Mouse (Mus musculus) fat pad, adult 2 months (tissue): Measurements from ENCODE around the gene Rassf5.

Source experiments
- DNase-seq: peaks from one replicate; pipeline ENCODE4 v3.0.0-alpha.2; 2011; ENCODE audit warnings: low read depth, low spot score; ENCODE audit errors: extremely low read depth

Rassf5 gene

DNA sequence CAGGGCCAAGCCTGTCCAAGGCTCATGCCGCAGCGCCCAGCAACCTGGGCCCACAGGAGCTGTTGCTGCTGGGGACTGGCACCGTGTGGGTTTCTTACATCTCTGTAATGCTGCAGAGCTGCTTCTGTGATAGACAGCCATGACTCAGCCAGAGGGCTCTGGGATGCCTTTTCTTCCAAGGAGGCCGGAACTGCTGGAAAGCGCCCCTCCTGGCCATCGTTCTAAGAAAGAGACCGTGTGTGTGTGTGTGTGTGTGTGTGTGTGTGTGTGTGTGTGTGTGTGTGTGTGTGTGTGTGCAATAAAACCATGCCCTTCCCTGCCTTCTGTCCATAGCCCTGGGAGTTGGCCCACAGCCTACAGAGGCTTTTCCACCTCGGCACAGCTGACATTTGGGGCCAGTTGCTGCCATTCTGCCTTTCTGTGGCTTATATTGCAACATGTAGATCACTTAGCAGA, 35.1 kb downstream of the Rassf5 start:
- no peak for DNase-seq

DNA sequence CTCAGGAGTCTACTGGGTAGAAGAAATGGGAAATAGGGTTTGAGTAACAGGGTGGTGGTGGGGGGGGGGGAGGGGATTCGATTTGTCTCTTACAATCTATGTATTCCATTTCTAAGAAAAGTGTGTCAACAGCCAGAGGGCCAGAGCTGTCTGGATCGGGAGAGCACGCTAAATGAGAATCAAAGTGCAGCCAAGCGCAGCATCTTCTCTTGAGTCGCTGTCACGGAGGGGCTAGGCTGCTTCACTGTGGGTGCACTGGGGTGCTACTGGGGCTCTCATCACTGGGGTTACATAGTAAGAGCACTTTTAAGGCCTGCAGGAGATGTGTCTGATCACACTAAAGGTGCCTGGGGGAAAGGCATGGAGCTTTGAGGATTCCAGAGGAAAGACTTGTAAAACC, 36.3 kb downstream of the Rassf5 start:
- no peak for DNase-seq

DNA sequence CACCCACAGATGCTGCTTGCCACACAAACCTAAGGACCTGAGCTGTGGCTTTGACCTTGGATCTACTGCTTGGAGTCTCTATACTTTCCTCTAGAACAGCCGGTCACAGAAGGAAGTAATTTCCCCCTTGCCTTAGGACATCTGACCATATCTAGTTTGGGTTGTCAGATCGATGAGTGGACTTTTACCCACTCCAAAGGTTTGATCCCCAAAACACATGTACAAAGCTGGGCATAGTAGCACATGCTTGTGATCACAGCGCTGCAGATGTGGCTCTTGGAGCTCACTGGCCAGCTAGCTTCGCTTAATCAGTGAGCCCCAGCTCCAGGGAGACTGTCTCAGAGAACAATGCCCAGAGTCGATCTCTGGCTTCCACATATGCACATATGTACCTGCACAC, 37.0 kb downstream of the Rassf5 start:
- DNase-seq = no peak

DNA sequence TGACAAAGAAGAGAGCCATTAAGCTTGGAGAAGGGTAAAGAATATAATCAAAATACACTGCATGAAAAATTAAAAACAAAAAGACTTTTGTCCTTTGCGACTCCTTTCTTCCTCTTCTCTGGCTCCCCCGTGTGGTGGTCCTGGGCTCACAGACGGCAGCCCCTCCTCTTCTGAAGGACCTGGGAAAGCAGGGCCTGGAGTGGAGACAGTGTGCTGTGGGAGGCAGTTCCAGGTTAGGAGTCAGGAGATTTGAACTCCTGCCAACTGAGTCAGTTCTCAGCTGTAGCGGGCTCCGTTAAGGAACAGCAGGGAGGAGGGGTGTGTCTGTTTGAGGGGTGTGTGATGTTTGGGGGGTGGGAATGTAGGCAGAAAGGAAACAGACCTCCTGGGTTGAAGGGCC, 37.5 kb downstream of the Rassf5 start:
- DNase-seq = no peak

DNA sequence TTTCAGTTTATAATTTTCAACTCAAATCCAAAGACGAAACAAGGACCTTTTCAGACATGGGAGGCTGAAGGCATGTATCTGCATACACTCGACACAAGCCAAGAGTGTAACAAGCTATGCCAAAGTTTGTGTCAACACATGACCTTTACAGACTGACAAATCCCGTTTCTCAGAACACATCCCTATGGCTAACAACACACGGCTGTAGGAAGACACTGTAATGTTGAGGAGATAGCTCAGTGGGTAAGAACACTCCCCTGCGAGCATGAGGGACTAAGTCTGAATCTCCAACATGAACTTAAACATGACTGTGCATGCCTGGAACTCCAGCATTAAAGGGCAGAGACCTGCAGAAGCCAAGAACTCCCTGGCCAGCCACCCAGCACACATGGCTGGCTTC, 38.7 kb downstream of the Rassf5 start:
- DNase-seq = peak; percentile 90

DNA sequence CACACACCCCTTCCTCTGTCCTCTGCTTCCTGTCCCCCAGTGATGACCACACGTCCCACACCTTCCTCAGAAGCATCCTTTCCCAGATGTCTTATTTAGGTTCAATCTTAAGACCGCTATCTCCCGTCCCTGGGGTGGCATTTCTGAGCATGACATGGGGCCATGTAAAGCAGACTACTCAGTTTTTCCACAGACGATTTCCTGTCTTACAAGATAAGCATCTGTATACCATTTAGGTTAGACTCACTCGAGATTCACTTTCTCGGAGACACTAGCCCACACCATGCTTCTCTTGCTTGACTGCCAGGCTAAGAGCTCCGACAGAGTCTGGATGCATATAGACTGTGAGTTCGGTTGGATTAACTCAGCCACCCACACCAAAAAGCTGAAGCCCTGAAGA, 40.6 kb downstream of the Rassf5 start:
- DNase-seq = no peak

DNA sequence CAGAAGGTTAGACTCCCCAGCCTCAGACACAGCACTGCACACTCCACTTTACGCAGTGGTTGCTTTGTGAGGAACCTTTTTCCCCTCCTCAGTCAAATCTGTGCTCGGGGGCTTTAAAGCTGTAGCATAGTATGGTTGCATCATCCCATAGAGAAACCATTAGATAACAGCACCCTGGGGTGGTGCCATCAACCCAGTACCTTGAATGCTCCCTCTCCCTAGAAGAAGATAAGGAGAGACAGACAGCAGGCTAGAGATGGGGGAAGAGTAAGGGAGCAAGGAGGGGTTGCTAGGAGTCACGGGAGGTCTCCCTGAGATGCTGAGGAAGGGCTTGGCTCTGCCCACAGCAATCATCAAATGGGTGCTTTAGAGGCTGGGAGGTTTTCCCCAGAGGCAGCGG, 43.7 kb downstream of the Rassf5 start:
- no peak for DNase-seq

DNA sequence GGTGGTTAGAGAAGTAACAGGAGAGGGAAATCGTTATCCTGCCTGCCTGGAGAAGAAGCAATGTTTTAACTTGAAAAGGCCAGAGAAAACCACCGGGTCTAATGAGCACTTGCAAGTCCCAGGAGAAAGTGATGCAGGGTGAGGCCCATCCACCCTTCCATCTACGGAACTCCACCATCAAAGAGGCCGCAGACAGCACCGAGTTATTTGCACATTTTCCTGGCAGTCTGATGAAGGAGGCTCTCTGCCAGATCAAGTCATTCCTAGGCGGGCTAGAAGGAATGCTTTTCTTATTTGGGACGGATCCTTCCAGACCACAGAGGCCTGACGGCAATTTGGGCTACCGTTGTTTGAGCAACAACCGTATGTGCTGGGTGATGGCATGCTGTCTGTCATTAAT, 44.5 kb downstream of the Rassf5 start:
- DNase-seq = no peak

DNA sequence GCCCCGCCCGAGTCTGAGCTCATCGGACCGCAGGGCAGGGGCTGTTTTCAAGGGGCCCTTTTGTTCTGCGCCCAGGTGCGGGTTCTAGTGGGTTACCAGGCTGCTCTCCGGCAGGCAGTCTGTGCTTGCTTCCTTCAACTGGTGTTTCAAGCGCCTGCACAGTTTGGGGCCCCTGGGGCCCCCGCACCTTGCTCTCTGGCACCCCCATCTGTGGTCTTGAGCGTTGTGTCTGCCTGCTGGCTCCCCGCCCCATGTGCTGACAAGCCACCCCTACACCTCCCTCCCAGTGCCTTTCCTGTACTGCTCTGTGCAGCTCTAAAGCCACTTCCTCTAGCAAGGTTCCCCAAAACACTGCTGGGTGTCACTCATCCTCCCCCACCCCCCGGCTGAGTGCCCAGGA, 45.1 kb downstream of the Rassf5 start:
- no peak for DNase-seq

DNA sequence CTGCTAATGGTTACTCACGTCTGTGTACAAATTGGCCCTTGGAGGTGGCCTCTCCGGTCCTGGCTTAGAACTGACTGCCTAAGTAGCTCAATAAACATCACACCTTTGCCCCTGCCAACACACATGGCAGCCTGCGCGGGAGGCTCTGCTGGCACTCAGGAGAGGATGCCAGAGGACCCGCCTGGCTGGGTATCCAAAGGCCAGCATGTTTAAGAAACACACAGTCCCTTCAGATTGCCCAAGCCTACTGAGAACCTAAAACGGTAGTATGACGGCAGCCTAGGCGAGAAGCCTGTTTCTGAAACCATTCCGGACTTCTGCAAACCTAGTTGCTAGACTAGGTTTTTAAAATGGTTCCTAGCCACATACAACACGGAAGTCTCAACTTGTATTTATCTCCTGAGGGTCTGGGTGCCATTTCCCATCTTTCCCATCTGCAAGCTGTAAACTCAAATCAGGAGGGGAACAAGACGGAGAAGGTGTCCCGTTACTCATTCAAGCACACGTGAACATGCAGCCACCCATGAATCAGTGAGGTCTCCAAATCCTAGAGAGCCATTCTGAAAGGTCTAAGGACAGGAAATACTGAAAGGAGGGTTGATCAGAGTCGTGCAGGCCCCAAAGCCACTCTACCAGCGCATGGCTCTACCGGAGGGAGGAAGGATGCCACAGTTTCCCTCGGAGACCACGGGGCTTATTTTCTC, 45.8 kb downstream of the Rassf5 start:
- DNase-seq = peak; percentile 89

DNA sequence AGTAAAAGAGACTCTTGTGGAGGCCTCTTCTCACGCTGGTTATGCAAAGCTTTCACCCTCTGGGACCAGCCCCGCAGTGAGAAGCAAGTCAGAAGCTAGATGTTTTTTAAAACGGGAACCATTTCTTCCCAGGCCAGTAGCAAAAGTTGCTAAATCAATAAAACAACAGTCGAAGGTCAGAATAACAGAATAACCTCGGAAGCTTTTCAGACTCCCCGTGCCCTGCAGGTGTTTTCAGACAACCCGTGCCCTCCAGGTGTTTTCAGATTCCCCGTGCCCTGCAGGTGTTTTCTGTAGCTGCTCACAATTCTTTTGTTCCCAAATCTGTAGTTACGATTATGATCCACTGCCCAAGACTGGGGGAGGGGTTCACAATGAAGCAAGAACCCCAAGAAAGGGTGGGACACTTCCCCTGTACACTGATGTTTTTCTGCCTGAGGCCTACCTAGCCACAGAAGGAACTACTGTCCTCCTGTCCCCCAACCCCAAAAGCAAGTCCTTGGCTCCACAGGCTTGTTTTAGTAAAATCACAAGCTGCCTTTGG, 46.6 kb downstream of the Rassf5 start:
- no peak for DNase-seq

DNA sequence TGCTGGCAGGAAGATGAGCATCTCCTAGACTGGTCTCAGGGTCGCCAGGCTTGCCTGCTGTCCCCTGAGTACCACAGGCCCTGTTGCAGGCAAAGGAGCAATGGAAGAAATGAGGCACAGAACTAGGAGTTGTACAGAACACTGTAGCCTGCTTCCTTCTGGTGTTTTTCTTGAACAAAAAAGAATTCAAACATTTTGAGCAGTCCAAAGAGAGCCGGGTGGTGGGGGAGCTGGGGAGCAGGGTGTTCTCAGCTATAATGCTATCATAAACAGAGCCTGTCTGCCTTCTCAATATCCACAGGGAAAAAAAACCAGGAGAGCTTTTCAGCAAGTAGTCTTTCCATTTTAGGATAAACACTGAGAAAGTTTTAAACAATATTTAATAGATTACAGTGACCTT, 49.0 kb downstream of the Rassf5 start:
- no peak for DNase-seq

DNA sequence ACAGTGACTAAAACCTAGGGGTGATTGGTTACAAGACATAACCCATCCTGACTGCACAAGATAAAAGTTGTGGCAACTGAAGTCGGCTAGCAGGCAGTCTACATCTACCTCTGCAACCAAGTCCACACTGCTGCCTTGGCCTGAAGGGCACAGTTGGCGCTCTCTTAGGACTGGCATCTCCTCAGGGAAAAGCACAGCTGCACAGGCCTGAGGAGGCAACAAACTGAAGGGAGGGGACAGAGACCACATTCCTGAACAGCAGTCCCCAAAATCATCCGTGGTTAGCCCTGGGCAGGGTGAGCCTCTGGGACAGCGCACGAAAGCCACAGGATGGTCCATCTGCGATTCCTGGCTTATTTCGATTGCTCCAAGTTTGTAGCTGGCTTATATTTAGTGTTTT, 49.4 kb downstream of the Rassf5 start:
- DNase-seq = no peak

DNA sequence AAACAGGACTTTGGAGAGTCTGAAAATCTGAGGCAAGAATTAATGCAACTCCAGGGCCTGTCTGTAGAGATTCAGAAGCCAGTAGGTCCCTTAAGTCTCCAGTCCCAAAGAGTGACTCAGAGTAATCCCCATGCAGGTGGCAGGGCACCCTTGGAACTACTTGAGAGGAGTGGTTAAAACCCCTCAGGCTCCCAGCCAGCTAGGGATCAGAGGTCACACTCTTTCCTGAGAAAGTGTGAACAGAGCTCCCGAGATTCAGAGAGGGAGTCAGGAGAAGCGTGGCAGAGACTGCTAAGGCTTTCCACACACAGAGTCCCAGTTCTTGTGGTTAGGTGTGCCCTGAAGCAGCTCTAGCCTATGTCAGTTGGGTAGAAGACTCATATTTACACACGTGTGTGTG, 51.3 kb downstream of the Rassf5 start:
- DNase-seq = no peak

DNA sequence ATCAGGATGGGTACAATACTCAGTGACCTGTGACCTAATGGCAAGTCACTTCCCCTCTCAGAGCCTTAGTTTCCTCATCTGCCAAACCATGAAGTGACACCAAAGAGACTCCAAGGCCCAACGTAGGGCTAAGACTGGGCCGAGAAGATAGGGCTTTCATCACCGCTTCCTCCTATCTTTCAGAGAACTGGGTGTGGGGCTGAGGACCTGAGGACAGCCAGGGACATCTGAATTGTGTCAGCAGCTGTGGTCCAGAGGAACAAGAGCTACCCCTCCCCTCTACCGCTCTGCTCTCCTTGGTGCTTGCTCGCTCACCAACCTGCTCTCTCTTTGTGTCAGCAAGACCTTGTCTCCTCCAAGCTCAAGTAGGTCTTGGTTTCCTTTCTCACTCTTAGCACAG, 56.4 kb downstream of the Rassf5 start:
- no peak for DNase-seq

DNA sequence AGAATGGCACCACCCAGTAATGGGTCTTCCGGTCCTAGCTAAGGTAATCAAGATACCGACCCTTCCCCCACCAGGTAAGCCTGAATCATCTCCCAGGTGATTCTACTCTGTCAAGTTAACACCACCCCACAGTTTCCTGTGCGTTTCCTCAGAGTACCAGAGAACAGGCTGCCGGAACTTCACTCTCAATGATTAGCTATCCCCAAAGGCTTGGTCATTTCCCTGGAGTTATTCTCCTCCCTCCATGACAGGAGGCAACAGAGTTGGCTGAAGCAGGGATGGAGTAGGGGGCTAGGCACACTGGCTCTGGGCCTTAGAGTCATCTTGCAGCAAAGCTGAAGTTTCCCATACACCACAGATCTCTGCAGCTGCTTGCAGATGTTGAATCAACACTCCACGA, 57.2 kb downstream of the Rassf5 start:
- no peak for DNase-seq

DNA sequence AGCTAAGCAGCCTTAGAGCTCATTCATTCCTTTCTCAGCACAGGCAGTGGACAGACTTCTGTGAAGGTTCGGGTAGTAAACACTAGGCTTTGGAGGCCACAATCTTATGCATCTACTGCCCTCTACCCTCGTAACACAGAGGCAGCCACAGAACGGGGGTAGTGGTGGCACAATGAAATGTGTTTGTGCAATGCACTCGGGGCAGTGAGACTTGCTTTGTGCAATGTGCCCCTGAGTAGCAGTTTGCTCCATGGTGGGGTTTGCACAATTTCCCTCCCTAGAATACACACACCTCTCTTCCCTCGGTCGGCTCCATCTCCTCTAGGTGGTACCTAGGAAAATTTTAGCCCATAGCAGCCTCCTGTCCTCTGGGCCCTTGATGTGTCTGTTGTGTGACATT, 58.1 kb downstream of the Rassf5 start:
- no peak for DNase-seq

DNA sequence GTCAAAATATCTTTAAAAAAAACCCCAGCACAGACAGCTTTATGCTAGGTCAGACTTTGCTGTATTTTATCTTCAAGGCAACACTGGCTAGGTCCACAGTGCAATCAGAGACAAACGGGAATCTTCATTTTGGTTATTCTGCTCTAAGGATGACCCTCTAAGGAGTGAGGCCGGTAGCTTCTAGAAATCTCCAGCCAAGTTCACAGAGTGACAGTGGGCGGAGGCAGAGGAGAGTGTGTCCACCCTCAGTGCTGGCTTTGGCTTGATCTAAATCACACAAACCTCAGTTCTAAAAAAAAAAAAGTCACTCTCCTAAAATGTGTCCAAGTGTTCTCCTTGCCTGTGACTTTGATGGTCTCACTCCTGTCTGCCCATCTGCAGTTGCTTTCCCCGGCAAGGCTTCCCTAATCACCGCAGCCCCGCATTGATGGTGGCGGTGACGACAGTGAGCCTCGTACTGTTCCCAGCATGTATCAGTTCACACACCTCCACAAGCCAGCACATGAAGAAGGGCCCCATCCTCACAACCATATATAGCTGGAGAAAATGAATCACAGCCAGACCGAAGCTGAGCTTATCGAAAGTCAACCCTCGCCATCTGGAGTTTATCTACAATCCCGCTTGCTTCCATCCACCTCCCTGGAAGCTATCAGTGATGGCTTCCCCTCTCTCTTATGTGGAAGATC, 59.1 kb downstream of the Rassf5 start:
- DNase-seq = no peak

DNA sequence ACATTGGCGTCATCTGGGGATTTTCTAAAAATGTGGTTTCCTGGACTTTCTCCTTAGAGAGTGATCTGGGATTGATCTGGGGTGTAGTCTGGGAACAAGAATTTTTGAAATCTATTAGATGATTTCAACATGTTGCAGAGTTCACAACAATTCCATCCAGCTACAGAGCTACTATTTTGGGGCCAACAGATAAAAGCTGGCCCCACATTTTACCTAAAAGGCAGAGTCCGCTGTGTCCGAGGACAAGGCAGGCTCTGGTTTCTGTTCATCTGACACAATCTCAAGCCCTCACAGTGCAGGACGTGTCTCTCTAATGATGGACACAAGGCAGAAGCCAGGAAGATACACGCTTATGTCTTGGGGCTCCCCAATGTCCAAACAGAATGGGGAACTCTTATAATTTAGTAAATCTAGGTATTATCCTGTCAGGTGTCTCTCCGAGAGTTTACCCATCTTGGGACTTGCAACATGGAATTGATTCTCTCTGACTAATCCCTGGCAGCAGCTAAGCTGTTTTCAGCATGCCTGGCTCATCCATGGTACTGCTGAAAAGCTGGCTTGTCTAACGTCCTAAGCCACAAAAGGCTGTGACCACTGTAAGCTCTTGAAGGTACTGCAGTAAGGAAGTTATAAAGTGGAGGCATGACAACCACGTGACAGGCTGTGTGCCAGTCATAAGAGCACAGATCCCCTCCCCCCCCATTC, 60.0 kb downstream of the Rassf5 start:
- DNase-seq = no peak

DNA sequence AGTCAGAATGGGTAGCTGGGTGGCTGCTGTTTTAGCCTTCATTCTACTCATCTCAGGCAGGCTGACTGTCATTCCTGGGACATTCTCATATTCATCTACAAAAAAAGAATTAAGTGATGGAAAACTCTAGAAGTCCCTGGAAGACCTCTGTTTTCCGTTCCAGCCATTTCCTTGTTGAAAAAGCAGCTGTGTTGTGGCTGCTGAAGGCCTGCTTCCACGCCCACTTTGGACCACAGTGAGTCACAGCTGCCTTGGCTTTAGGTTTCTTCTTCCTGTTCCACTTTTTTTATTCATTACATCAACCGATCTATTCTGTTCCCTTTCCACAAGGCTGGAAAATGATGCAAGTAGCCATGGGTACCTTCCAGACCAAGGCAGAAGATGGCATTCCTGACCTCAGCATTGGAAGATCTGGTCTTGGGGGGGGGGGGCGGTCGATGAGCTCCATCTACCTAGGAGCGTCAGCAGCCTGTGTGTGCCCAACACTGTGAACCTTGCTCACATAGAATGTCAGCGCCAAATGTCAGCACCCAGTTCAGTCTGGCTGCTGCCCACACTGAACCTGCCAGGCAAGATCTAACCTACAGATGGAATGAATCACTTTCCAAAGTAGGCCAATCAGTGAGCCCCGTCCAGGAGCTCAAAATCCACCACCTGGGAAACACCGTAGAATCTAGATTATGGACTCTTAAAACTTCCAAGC, 60.7 kb downstream of the Rassf5 start:
- DNase-seq = peak; percentile 83

DNA sequence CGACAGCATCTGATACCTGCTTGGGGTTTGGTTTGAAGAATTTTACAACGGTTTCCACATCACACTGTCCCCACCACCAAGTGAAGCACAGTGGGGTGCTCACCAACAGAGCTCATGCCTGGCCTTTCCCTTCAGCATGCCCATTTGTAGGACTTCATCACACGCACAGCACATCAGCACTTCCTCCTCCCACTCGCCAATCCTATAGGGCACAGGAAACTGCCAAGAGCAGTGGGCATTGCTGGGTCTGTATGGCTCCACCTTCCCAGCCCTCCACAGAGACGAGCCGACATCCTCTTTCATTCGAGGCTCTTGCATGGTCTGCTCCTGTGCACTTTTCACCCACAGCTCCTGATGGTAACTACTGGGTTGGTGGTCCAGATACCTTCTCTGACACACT, 61.9 kb downstream of the Rassf5 start:
- DNase-seq = no peak
